Mouse (Mus musculus) urinary bladder, postnatal 25 days (tissue): ENCODE results near the gene Cdk2.

ENCODE experiments used
- DNase-seq: peaks from one replicate; pipeline ENCODE4 v3.0.0; 2022; ENCODE audit warnings: low spot score

Gene Cdk2

DNA sequence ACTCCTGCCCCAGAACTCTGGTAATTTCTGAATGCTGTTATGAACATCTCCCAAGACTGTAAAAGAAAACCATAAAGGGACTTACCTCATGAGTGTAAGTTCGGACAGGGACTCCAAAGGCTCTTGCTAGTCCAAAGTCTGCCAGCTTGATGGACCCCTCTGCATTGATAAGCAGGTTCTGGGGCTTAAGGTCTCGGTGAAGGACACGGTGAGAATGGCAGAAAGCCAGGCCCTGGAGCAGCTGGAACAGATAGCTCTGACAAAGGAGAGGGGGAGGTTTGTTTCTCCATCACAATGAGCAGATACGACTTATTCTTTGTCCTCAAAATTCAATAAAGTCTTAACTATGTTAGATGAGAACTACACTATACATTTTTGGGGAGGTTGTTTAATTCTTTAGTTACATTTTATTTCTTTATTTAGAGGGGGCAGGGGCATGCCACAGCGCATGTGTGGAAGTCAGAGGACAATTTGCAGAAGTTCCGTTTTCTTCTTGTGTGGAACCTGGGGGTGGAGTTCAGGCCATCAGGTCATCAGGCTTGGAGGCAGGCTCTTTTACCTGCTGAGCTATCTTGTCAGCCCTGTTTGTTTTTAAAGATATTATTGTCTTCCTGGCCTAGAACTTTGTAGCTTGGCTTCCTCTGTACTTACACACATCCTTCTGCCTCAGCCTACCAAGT lies 2.4 kb downstream of the Cdk2 start:
- DNase-seq: no peak

DNA sequence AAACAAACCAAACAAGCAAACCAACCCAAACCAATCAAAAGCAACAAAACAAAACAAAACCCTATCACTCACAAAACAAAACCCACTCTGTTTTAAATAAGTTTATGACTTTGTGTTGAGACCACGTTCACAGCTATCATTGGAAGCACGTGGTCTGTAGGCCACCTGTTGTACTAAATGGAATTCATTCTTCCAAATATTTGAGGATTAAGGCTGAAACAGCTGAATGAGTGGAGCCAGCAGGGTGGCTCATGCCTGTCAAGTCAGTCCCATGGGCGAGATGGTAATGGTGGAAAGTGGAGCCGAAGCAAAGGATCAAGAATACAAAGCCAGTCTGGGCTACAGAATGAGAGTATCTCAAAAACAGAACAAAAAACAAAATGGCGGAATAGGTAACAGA lies 4.1 kb downstream of the Cdk2 start:
- no peak for DNase-seq

- no peak for DNase-seq
Observed at GRCm38 (mm10) chr10:128699611-128700010, 5.2 kb downstream of the Cdk2 start.

GRCm38 (mm10) chr10:128699006-128699405 lies 5.8 kb downstream of the Cdk2 start:
- DNase-seq: no peak

- DNase-seq: no peak
Observed at GRCm38 (mm10) chr10:128697072-128697725, 7.6 kb downstream of the Cdk2 start.

- peak; percentile 93 for DNase-seq
Observed at GRCm38 (mm10) chr10:128695992-128696807, 8.6 kb downstream of the Cdk2 start, which contains the start of gene Rab5b. TSS of gene Rab5b (minus strand) at chr10:128696264.

DNA sequence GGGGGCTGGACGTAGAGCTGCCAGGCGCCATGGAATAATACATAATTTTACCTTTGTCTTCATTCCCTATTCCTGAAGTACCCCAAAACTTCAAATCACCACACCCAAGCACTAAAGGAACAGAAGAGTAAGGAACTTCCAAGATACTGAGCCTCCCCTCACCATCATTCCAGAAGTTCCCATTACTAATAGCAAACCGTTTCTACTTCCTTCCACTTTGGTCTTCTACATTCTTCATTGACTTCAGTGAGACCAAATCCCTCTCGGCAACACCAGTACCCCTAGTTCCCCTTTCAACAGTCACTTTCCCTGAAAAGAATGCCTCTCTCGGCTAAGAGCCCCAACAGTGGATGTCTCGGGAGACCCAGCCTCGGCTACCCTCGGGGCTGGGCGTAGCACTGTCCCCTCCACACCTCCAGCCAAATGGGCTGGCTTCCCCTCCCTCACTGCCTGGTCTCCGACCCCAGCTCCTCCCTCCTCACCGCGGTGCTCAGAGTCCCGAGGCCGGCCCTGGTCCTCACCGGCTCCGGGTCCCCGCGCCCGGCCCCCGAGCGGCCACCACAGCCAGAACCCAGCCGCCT lies 9.3 kb downstream of the Cdk2 start:
- no peak for DNase-seq

DNA sequence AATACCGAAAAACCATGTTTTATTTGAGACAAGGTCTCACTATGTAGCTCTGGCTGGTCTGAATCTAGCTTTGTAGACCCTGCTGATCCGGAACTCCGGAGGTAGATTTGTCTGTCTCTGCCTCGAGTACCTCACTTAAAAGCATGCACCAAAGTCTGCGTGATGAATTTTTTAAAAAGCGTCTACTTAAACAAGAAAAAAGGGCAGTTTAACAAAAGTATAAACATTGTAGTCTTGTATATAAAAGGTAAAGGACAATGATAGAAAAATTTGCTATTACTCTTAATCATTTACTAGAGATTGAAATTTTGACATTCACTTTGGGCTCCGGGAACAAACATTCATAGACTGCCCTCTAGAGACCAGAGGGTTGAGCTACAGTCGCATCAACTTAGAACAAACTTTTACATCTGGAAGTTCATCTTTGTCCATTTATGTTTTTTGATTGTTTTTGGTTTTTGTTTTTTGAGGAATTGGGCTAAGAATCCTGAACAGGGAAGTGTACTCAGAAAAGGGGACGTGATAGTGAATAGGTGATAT lies 30.3 kb downstream of the Cdk2 start:
- DNase-seq: no peak

DNA sequence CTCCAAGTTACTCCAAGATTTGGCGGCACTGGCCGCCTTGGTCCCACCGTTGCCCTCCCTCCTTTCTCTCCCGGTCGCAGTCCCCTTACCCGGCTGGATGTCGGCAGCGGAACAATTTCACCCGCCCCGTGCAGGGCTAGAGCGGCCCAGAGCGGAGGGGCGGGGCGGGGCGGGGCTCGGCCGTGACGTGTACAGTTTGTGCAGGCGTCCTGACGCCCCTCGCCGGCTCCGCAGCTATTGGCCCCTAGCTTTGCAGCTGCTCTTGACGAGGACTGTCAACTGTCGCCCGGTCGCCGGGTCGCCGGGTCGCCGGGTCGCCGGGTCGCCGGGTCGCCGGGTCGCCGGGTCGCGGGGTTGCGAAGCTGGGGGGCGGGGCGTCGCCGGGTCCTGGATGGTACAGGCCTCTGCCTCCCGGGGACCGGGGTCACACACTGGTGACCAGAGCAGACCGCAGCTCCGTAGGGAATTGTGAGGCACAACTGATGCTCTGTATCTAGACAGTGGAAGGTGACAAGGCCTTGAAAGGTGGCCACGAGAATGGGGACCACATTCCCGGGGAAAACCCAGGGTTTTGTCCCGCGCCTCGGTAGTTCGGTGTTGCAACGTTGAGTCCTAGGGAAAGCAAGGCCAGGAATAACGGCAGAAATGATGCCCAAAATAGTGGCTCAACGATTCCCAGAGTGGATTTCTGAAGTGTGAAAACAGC lies 30.9 kb downstream of the Cdk2 start, which contains the start of gene Suox:
Gene Suox (minus strand): TSS at position 311 of the 706 bp plus-strand sequence.
- DNase-seq: peak; percentile 70

DNA sequence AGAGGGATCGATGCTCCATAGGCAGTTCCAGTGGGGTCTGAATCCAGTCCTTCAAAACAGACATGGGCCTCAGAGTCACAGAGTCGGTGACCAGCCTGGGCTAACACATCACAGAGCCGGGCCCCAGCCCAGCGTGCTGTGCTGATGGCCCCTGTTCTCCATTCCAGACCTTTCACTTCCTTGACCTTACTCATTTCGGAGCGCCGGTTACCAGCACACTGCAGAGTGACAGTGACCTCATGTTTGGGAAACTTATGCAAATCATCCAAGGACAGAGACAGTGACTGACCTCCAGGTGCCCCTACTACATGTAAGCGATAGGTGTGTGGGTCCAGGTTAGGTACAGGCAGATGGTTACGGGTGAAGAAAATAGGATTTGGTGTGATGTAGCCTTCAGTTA lies 33.7 kb downstream of the Cdk2 start:
- no peak for DNase-seq

DNA sequence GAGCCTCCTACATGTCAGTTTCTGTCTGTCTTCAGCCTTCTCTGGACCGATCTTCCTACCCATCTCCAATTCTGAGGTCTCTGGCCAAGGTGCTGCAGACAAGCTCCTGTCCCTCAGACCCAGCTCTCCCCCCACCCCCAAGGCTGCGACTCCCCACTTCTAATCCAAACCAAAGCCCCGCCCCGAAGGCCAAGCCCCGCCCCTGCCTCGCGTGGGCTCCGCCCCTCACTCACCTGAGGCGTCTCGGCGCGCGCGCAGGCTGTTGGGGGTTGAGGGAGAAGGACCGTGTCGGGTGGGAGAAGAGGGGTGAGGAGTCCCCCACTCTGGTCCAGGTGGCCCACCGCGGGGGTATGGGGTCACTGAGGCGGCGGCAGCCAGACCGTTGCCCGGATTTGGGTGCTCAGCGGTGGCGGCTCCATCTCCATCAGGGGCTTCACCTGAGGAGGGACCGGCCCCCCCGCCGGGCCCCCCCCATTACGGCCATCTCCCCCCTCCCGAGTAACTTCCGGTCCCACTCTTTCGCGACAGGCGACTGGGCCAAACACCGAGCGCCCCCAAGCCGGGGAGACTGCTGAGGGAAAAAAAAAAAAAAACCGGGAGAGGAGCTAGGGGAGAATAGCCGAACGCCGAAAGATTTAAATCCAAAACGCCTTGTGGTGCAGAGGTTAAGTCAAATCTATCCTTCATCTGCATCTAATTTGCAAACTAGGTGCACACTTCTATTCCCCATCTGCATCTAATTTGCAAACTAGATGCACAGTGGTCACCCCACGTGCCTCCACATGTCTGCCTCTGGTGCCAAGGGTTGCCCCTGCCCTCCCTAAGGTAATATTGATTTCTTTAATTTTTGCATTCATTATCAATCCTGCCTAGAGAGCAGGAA lies 35.8 kb downstream of the Cdk2 start:
- peak; percentile 70 for DNase-seq

- no peak for DNase-seq
Observed at GRCm38 (mm10) chr10:128665806-128666205, 39.0 kb downstream of the Cdk2 start.

DNA sequence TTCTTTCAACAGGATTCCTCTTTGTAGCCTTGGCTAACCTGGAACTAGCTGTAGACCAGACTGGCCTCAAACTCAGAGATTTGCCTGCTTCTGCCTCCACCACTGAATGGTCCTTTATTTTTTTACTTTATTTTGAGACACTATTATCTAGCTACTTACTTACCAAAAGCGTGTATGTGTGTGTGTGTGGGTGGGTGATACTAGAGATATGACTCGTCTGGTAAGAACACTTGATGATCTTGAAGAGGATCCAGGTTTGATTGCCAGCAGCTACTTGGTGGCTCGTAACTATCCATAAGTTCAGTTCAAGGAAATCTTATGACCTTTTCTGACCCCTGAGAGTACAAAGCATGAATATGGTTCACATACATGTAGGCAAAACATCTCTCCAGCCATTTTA lies 39.5 kb downstream of the Cdk2 start:
- no peak for DNase-seq

GRCm38 (mm10) chr10:128664808-128665207 lies 40.0 kb downstream of the Cdk2 start:
- DNase-seq: no peak

GRCm38 (mm10) chr10:128663441-128664220 lies 41.2 kb downstream of the Cdk2 start:
- no peak for DNase-seq

DNA sequence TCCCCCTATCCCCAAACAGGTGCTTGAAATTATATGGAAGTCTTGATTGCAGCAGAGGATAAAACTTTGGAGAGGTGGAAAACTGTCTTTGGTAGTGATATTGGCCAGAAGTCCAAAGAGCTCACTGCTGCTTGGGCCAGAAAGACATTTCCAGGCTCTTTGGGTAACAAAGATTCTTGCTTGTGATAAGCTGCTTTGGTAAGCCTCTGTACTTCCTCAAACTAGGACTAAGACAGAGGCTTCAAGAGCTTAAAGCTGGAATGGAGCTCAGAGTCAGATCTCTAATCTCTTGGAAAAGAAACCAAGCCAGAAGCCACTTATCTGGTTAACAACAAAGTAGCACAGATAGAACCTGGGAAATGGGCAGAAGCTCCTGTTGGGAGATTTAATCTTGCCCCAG lies 42.4 kb downstream of the Cdk2 start:
- no peak for DNase-seq

DNA sequence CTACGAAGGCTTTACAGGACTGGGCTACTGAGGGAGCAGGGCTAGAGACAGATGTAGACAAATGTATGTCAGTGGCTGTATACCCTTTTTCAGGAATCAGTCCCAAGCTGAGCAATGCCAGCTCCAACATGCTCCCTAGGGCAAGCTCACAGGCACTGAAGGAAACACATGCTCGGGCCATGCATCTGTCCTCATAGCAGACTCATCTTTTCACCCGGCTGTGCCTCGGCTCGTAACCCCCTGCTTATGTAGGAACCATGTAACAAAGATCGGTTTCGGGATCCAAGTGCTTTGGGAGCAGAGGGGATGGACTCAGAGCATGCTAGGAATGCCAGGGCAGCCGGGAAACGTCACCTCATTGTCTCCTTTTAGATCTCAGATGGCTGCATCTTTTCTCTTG lies 45.3 kb downstream of the Cdk2 start:
- no peak for DNase-seq

- DNase-seq: no peak
Observed at GRCm38 (mm10) chr10:128657844-128658243, 47.0 kb downstream of the Cdk2 start.

- no peak for DNase-seq
Observed at GRCm38 (mm10) chr10:128656731-128657130, 48.1 kb downstream of the Cdk2 start.

DNA sequence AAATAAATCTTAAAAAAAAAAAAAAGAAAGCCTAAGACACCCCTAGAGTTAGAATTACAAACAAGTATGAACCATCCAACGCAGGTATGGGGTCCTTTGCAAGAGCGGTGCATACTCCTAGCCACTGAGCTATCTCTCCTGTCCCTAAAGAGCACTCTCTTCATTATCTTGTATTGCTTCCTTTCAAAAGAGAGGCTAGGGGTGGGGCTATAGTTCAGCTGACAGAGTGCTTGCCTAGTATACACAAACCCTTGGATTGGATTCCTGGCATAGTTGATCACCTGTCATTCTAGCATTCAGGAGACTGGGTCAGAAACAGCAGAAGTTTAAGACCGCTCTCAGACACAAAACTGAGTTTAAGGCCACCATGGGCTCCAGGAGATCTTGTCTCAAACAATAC lies 49.6 kb downstream of the Cdk2 start:
- no peak for DNase-seq
